Mouse (Mus musculus) thymus, adult 2 months (tissue): ENCODE data around the gene Riiad1. TPM values are rescaled to one million over a fixed set of nuclear protein-coding genes. Genes with fewer than 3 reads are reported as not detected.

Experiments used
- DNase-seq: peaks from one replicate; pipeline ENCODE4 v3.0.0; 2021
- H3K27ac ChIP-seq: fragments of 200-500 bp; 2 replicates; pipeline ENCODE4 v1.5.1; 2012; ENCODE audit warnings: low read length, control low read depth; ENCODE audit not compliant: control insufficient read depth, insufficient read depth
- H3K27me3 ChIP-seq: fragments of 200-500 bp; 2 replicates; pipeline ENCODE4 v1.6.1; 2012; ENCODE audit warnings: mild to moderate bottlenecking, low read length, moderate library complexity, mixed read lengths; ENCODE audit not compliant: control insufficient read depth, insufficient read depth
- H3K36me3 ChIP-seq: fragments of 200-500 bp; 2 replicates; pipeline ENCODE4 v1.6.1; 2012; ENCODE audit warnings: mild to moderate bottlenecking, low read length, moderate library complexity; ENCODE audit not compliant: control insufficient read depth, insufficient read depth
- H3K4me1 ChIP-seq: fragments of 200-500 bp; replicated peaks from 2 replicates; pipeline ENCODE4 v1.6.1; 2012; ENCODE audit warnings: low read length; ENCODE audit not compliant: control insufficient read depth, insufficient read depth
- H3K4me3 ChIP-seq: fragments of 200-500 bp; 2 replicates; pipeline ENCODE4 v1.5.1; 2012; ENCODE audit warnings: mild to moderate bottlenecking, low read length, control low read depth, moderate library complexity; ENCODE audit not compliant: control insufficient read depth, insufficient read depth
- CTCF ChIP-seq: fragments of 200-500 bp; IDR thresholded peaks from 2 replicates; pipeline ENCODE4 v1.5.1; 2012; ENCODE audit warnings: mild to moderate bottlenecking, control low read depth, low read length, moderate library complexity, borderline replicate concordance; ENCODE audit not compliant: control insufficient read depth, poor library complexity, insufficient read depth; ENCODE audit errors: extremely low read depth
- POLR2A ChIP-seq: fragments of 200-500 bp; IDR thresholded peaks from 2 replicates; pipeline ENCODE4 v1.6.1; 2012; ENCODE audit warnings: mild to moderate bottlenecking, low read length, control low read depth, moderate library complexity; ENCODE audit not compliant: control insufficient read depth, poor library complexity, insufficient read depth; ENCODE audit errors: extremely low read depth
- WGBS: fragments of 180-500 bp; shearing (Covaris S2); methylation state at CpG from one replicate; pipeline ENCODE4 v1.1.7; 2018; 5-methylcytosine and 5-hydroxymethylcytosine counted together
- polyA plus RNA-seq: library from polyadenylated mRNA; depleted of rRNA; stranded (reverse); fragments of >200 nt; gene quantifications from 2 replicates; pipeline ENCODE4 v1.2.3, GENCODE M21; 2012; rRNA removed

Riiad1 gene
- polyA plus RNA-seq: 0.50 TPM in 1 of 2 replicates, not detected in the other

GRCm38 (mm10) chr3:94480291-94480884 lies at the start of gene Riiad1:
Gene Riiad1 (minus strand): TSS chr3:94480341.
- Histone ChIP-seq H3K4me1 (no peaks in the 10 kb centered on the region), H3K27ac (no peak within 1 kb of the TSS), H3K4me3 (no peak within 1 kb of the TSS), H3K27me3 (peaks cover 11% of the 10 kb centered on the region; the same call in 1 of the 2 replicates), H3K36me3 (no peaks in the 10 kb centered on the region)
- TF ChIP-seq POLR2A (no peak), CTCF (no peak)
- DNase-seq: no peak
- WGBS: 33% methylated on average over 16 of the region's 16 CpGs

- Histone ChIP-seq H3K27ac (no peak overlapping the region), H3K36me3 (peaks cover 28% of the 10 kb centered on the region), H3K4me3 (no peak overlapping the region), H3K27me3 (no peaks in the 10 kb centered on the region), H3K4me1 (no peaks in the 10 kb centered on the region)
- no peak for TF ChIP-seq POLR2A
- no peak for TF ChIP-seq CTCF
- 97% methylated on average over 2 of the region's 2 CpGs for WGBS
- no peak for DNase-seq
Measured at GRCm38 (mm10) chr3:94526731-94527130, 46.6 kb upstream of the Riiad1 start.

GRCm38 (mm10) chr3:94506664-94507063 lies 26.5 kb upstream of the Riiad1 start:
- H3K36me3 ChIP-seq: peaks cover 5% of the 10 kb centered on the region; the same call in 1 of the 2 replicates
- H3K27me3 ChIP-seq: no peaks in the 10 kb centered on the region
- 97% methylated on average over 1 of the region's 1 CpGs for whole genome bisulfite sequencing
- H3K4me1 ChIP-seq: no peaks in the 10 kb centered on the region
- H3K27ac ChIP-seq: no peak overlapping the region
- DNase-seq: peak; percentile 19
- H3K4me3 ChIP-seq: no peak overlapping the region
- TF ChIP-seq POLR2A: no peak
- no peak for TF ChIP-seq CTCF

GRCm38 (mm10) chr3:94502243-94502642 lies 22.1 kb upstream of the Riiad1 start:
- DNase-seq: peak; percentile 17
- TF ChIP-seq CTCF: no peak
- TF ChIP-seq POLR2A: no peak
- WGBS: 91% methylated on average over 3 of the region's 3 CpGs
- no peaks in the 10 kb centered on the region for H3K4me1 ChIP-seq
- no peak overlapping the region for H3K27ac ChIP-seq
- H3K36me3 ChIP-seq: 0 out of 2 replicates have a peak, but pooled peaks cover 10% of the 10 kb centered on the region
- no peaks in the 10 kb centered on the region for H3K27me3 ChIP-seq
- H3K4me3 ChIP-seq: no peak overlapping the region

- Histone ChIP-seq H3K27me3 (no peaks in the 10 kb centered on the region), H3K36me3 (0 out of 2 replicates have a peak, but pooled peaks cover 5% of the 10 kb centered on the region), H3K27ac (no peak overlapping the region), H3K4me1 (no peaks in the 10 kb centered on the region), H3K4me3 (no peak overlapping the region)
- 92% methylated on average over 4 of the region's 4 CpGs for WGBS
- DNase-seq: no peak
- no peak for TF ChIP-seq CTCF
- TF ChIP-seq POLR2A: no peak
Measured at GRCm38 (mm10) chr3:94497162-94497561, 17.0 kb upstream of the Riiad1 start.

GRCm38 (mm10) chr3:94487581-94487980 lies 7.4 kb upstream of the Riiad1 start:
- H3K4me3 ChIP-seq: no peak overlapping the region
- H3K27me3 ChIP-seq: no peaks in the 10 kb centered on the region
- WGBS: 75% methylated on average over 6 of the region's 6 CpGs
- TF ChIP-seq CTCF: no peak
- no peaks in the 10 kb centered on the region for H3K4me1 ChIP-seq
- no peaks in the 10 kb centered on the region for H3K36me3 ChIP-seq
- no peak overlapping the region for H3K27ac ChIP-seq
- no peak for DNase-seq

- 92% methylated on average over 7 of the region's 7 CpGs for WGBS
- TF ChIP-seq POLR2A (no peak), CTCF (no peak)
- no peak for DNase-seq
- Histone ChIP-seq H3K4me3 (no peak overlapping the region), H3K27me3 (no peaks in the 10 kb centered on the region), H3K4me1 (no peaks in the 10 kb centered on the region), H3K27ac (no peak overlapping the region), H3K36me3 (no peaks in the 10 kb centered on the region)
Measured at GRCm38 (mm10) chr3:94485922-94486321, 5.8 kb upstream of the Riiad1 start.
